Mouse (Mus musculus) kidney, adult 11 months (tissue): ENCODE data around the gene Cenpk.
"Not testable (repeated sequence)": the region's sequence is repeated elsewhere in the genome, so short reads cannot be mapped to it uniquely, and the experiment has no call there.

Experiments used
- DNase-seq: peaks from one replicate; pipeline ENCODE4 v3.0.0; 2022

Gene Cenpk

DNA sequence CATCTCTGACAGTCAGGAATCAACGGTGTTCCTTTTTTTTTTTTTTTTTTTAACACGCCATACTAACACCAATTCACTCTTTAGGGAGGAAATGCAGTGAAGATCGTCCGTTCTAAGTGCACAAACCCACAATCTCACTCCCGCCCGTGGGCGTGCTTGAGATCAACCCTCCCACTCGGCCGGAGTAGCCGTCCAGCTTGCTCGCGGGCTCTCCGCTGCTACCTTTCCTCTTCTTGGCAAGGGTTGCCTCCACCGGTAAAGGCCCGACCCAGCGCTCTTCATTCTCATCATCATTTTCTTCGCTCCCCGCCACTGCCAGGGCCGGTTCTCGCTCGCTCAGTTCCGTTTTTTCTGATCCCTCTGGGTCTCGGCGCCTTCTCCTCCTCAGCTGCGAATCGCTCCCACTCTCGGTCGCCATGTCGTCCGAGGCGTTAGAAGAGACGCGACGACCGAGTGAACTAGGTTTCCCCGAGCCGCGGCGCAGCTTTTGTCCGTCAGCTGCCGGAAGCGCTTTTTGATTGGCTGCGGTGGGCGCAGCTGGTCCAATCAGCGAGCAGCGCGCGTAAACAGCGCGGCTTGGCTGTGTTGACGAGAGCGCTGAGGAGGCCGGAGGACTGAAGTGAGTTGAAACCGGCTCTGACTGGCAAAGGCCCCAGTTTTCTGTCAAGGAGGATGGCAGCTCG, at the start of gene Cenpk, which contains the start of gene Ppwd1:
Cenpk (plus strand) TSS at position 228 of the 683 bp plus-strand sequence.
Ppwd1 (minus strand) TSS at position 460 of the 683 bp plus-strand sequence.
- peak; percentile 94 for DNase-seq

DNA sequence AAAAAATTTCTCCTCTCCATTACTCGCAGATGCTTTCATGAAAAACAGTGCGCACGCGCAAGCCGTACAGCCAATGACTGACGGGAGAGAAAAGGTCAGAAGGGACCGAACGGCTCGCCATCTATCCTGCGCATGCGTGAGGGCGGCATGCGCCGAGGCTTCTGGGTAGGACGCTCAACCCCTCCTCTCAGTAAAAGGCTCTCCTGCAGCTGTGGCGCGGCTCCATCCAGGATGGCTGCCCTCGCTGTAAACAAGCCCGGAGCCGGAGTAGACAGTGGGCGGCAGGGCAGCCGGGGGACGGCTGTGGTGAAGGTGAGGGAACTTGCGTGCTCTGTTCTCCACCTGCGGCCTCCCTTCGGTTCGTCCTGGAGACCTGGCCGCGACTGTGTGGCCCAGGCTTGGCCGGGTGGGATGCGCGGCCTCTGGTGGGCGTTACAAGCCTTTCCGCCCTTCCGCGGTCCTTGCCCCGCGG, 49.7 kb upstream of the Cenpk start, which contains the start of gene Trim23:
Trim23 (plus strand) TSS at position 148 of the 472 bp plus-strand sequence.
- DNase-seq, result peak; percentile 98

DNA sequence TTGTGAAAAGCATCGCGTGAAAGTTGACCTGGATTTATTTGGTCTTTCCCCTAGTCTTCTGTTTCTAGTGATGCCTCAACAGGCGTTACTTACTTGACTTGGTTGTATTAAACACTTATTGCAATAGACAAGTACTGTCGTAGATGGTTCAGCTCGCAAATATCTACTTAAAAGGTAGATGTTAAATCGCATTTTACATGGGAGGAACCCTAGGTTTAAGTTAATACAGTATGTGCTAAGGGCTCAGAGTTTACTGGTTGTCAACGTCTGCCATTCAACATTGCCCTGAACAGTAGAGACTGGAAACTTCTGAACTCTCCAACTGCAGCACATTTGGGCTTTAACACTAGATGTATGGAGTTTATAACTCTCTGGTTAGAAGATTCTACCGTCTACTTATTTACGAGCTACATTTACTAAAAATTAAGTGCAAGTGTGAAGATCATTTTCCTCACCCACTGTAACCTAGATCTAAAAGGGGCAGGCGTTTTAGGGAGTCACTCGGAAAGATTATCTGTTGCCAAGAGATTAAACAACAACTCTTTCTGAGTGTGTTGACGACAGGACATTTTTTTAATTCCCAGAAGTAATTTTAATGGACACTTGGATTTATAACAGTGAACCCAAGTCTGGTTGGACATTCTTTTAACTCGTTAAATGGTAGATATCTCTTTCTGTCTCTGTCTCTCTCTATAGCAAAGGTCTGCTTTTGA, 49.1 kb upstream of the Cenpk start:
- no peak for DNase-seq

DNA sequence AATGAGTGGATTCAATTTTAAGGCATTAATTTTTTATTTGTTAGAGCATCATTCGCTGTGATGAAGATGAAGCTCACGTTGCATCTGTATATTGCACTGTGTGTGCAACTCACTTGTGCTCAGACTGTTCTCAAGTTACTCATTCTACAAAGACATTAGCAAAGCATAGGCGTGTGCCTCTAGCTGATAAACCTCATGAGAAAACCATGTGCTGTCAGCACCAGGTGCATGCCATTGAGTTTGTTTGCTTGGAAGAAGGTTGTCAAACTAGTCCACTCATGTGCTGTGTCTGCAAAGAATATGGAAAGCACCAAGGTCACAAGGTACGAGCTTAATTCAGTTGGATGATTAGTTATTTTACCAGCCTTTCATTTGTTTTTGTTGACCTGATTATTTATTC, 41.1 kb upstream of the Cenpk start:
- no peak for DNase-seq

DNA sequence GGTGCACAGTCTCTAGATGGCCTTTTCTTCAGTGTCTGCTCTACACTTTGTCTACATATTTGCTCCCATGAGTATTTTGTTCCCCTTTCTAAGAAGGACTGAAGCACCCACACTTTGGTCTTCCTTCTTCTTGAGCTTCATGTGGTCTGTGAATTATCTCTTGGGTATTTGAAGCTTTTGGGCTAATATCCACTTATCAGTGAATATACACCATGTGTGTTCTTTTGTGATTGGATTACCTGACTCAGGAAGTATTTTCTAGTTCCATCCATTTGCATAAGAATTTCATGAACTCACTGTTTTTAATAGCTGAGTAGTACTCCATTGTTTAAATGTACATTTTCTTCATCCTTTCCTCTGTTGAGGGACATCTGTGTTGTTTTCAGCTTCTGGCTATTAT, 32.5 kb upstream of the Cenpk start:
- not testable (repeated sequence) for DNase-seq

DNA sequence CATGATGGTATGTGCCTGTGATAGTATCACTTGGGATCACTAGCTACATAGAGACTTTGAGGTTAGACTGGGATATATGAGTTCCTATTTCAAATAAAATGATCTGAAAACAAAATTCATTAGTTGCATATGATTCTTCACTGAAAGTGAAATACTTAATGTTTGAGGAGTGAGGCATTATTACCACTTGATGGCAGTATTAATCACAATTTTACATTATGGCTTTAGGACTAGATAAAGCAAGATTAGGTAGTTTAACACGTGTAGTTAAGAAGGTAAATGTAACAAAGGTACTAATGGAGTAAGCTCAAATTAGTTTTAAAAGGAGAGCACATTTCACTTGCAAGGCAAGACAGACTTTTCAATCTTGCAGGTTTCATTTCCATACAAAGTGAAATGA, 24.1 kb upstream of the Cenpk start:
- no peak for DNase-seq

DNA sequence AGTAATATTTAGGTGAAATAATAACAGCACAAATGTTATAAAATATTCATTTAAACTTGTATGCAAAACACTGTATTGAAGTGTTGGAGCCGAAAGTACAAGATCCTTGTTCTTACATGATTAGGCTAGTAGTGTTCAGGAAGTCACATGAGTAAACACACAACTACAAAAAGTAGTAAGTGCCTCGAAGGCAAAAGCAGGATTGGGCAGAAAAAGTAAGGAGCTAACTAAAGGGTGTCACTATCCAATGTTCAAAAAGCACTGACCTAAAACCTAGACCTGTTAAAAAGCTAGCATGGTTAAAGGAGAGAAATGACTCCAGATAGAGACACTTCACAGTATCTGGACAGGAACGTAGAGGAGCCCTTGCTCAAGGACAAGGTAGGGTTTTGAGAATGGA, 933 bp upstream of the Cenpk start:
- no peak for DNase-seq

DNA sequence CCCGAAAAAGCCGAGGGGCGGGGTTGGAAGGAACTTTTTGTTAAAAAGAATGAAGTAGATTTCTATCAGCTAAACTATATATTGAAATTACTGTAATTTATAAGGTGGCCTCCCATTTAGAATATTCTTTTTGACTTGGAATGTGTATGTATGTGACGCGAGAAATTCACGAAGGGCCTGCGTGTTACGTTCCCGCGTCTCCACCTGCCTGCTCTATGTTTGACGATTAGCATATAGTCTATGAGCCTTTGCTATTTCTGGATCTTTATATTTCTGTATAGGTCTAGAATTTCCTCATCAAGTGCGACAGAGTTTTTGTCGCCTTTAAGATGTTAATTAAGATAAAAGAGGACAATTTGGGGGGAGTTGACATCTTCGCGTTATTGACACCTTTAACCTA, 770 bp downstream of the Cenpk start:
- DNase-seq, result no peak

DNA sequence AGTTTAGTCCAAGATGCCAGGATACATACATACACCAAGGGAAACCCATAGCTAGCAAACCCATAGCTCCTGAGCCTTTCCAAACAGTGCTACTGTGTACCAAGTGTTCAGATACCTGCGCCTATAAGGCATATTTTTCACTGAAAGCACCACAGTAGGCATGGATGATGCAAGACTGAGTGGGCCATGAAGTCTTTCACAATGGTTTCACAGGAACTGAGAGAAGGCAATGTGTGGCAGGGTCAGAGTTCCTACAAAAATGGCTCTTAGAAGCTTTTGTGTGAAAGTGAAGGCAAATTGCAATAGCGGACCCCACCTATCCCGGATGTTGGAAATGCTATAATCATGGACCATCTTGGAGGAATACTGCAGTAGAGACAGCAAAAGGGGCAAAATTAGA, 30.6 kb downstream of the Cenpk start:
- no peak for DNase-seq

DNA sequence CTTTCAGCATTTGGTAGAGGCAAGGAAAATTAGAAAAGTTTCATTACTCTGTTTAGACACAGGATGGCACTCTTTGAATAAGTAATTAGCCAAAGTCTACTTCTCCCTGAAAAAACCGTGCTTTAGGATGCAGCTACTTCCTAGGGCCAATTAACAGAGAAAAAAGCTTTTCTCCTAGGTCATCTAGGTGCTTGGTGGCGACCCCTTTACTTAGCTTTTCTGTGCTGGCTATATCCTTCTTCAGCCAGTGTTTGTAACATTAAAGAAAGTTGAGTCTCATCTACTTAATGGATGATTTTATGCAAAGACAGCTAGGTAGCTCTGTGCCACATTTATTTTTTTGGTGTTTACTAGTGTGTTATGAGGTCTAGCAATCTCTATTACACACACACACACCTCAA, 56.6 kb downstream of the Cenpk start:
- peak; percentile 14 for DNase-seq

DNA sequence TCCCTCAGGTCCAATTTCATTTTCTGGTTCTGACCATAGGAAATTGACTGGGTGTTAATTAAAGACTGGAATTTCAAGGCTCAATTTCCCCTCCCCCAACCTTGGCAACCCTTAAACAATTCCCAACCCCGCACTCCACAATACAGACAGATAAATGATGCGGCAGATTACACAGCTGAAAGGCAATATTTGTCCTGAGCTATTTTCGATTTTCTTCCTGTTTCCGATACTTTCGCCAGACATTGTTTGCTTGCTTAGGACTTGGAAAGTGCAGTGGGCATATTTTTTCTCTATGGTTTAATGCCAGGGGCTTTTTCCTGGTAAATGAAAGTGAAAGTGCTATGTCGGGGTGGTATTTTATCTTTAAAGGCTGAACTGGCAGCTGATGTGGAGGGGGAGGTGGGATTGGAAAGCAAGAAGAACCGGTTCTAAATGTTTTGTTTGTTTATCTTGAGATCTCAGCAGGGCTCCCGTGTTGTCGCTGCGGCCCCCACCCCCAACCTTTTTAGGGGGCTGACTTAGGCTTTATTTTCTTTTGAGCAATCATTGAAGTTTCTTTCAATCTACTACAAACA, 57.4 kb downstream of the Cenpk start:
- peak; percentile 50 for DNase-seq

DNA sequence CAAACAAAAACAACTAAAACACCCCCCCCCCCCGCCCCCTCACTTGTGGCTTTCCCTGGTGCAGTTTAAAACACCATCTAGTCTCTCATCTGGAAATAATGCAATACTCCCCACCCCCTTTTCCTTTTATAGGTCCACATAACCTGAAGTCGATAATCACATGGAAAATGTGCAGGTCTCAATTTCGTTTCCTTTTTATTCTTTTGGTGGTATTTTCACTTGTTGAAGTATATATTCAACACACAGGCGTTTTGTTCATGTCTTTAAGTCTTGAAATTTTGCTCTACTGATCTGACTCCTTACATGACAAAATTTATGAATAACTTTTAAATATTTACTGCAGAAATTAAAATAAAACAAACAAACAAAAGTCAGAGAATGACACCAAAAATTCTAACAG, 57.9 kb downstream of the Cenpk start:
- no peak for DNase-seq

DNA sequence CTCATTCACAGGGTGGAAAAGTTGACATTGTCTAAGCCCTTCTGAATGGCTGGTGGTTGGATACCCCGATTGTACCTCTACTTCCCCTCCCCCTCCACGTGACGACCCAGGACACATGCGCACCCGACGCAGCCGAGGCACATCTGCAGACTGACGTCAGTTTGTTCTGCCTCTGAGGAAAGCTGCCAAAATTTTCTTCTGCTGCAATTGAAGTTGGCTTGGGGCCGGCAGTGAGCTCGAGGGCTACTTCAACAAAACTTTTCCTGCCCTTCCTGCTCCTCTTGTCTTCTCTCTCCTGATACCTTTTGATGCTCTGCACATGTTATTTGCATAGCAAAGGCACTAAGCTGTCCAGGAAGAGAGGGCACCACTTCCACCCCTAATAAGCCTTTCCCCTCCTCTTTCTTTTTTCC, 58.5 kb downstream of the Cenpk start:
- peak; percentile 93 for DNase-seq

DNA sequence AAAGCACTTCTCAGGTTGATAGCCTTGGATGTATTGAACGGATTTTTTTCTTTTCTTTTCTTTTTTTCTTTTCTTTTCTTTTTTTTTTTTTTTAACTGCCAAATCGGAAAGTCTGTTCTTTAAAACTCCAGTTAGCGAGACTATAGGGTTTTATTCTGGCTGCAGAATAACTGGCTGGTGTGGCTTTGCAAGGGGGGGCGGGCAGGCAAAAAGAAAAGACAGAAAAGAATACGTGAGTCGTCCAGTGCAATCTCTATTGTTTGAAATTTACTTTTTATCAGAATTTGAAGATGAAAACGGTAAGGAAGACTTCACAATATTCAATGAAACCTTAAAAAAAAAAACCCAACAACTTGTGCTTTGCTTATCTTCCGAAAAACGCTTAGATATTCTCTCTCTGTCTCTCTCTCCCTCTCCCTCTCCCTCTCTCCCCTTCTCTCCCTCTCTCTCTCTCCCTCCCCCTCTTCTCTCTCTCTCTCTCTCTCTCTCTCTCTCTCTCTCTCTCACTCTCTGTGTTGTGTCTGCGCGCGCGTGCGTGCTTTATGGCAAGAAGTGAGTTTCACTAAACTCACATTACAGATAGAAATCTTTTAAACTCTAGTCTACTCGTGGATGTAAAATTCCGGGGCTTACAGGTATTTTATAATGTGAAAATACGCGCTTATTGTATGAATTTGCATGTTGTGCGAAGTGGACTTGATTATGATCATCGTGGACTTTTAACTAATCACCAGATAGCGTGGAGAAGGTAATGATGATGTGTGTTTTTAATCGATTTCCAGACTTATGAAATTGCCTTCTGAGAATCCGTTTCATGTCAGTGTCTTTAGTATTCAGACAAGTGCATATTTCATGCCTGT, 59.2 kb downstream of the Cenpk start, which contains the start of gene Adamts6:
Adamts6 (plus strand) TSS at position 470 of the 860 bp plus-strand sequence.
- DNase-seq, result no peak

DNA sequence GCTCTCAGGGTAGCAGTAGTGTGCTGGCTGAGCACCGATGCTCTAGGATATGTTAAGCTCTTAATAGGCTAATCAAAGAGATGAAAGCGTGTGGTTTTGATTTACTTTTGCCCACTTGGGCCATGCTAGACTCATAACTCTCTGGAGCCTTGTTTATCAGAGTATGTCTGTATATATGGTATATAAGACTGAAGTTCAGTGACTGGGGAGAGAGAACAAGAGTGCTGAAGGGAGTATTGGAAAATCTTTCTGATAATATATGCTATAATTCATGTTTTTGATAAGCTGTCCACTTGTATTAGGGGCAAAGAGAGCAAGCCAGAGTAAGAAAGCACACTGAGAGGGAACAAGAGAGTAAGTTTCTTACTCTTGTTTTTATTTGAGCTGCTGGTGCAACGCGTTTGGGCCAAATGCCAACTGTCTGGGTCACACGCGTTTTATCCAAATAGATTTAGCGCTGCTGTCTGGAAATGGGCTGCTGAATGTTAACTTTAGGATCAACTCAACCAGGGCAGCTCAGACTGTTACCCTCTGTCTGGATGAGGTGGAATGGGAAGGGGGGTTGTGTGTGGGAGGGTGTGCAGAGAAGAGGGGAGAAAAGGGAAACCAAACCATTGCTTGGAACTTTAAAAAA, 59.9 kb downstream of the Cenpk start:
- DNase-seq, result peak; percentile 56

DNA sequence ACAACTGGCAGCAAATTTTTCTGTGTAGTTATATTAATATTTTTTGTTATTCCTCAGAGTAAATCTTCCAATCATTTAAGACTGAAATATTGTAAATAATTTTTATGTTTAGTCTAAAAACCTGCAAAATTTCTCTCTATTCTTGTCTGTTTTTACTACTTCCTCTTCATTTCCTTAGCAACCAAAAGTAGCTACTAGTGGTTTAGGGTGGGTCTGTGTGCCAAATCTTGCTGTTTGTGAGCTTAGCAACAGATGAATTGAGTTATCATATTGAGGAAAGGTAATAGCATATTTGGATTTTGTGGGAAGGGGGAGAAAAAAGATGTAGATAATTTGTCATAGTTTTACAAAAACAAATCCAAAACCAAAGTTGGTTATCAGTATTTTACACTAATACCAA, 60.8 kb downstream of the Cenpk start:
- DNase-seq, result no peak

DNA sequence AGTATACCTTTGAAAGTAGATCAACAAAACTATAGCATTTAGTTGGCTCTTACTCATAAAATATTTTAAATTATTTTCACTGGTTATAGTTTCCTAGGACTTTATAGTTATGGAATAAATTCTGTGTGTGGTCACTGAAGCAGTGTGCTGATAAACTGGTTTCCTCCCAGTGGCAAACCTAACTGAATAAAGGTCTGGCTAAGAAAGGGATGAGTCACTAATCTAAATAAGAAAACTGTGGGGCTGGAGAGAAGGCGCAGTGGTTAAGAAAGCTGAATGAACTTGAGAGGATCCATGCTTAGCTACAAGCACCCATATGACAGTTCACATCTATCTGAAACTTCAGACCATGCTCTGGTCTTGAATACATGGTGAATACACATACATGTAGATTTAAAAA, 67.1 kb downstream of the Cenpk start:
- no peak for DNase-seq
